Mouse (Mus musculus) kidney, adult 2 months (tissue): ENCODE measurements around the gene Phpt1.

Experiments used
- CTCF ChIP-seq: fragments of 200-500 bp; conservative IDR thresholded peaks from 2 replicates; pipeline ENCODE4 v1.5.1; 2011; ENCODE audit warnings: low read depth, mild to moderate bottlenecking, control low read depth, low read length, moderate library complexity, mixed read lengths; ENCODE audit not compliant: insufficient read depth, insufficient read length
- POLR2A ChIP-seq: fragments of 200-500 bp; IDR thresholded peaks from one replicate; pipeline ENCODE4 v1.6.1; 2011; ENCODE audit warnings: low read depth, low read length, control low read depth

GRCm38 (mm10) chr2:25569323-25569722, 5.7 kb downstream of the Phpt1 start:
- TF ChIP-seq CTCF, result no peak
- TF ChIP-seq POLR2A, result no peak
